Mouse (Mus musculus): ENCODE measurements around the gene Prnp.

The Prnp gene

GRCm38 (mm10) chr2:131906846-131907245 lies 2.9 kb upstream of the Prnp start:
- DNase-seq (ENCODE audit: low spot score) = peak; percentile 22

GRCm38 (mm10) chr2:131907311-131907710 lies 2.4 kb upstream of the Prnp start:
- DNase-seq (ENCODE audit: low spot score) = no peak

GRCm38 (mm10) chr2:131908351-131908861 lies 1.3 kb upstream of the Prnp start:
- DNase-seq (ENCODE audit: low spot score) = no peak

GRCm38 (mm10) chr2:131908906-131909305 lies 822 bp upstream of the Prnp start:
- DNase-seq (ENCODE audit: low spot score) = no peak

- no peak for DNase-seq (ENCODE audit: low spot score)
These were observed 1.1 kb downstream of the Prnp start for GRCm38 (mm10) chr2:131910847-131911246.

- no peak for DNase-seq (ENCODE audit: low spot score)
These were observed 1.6 kb downstream of the Prnp start for GRCm38 (mm10) chr2:131911341-131911740.

GRCm38 (mm10) chr2:131912526-131913258 lies 3.0 kb downstream of the Prnp start:
- DNase-seq (ENCODE audit: low spot score) = no peak

GRCm38 (mm10) chr2:131932275-131932902 lies 22.7 kb downstream of the Prnp start:
- DNase-seq (ENCODE audit: low spot score) = no peak

- DNase-seq (ENCODE audit: low spot score) = no peak
These were observed 23.3 kb downstream of the Prnp start for GRCm38 (mm10) chr2:131933013-131933412.

GRCm38 (mm10) chr2:131933598-131933997 lies 23.9 kb downstream of the Prnp start:
- DNase-seq (ENCODE audit: low spot score) = no peak

GRCm38 (mm10) chr2:131934243-131934642 lies 24.5 kb downstream of the Prnp start:
- no peak for DNase-seq (ENCODE audit: low spot score)

- no peak for DNase-seq (ENCODE audit: low spot score)
These were observed 25.8 kb downstream of the Prnp start for GRCm38 (mm10) chr2:131935390-131936105.

GRCm38 (mm10) chr2:131936410-131936809 lies 26.7 kb downstream of the Prnp start:
- DNase-seq (ENCODE audit: low spot score) = no peak

GRCm38 (mm10) chr2:131939404-131940111 lies 29.8 kb downstream of the Prnp start:
- peak; percentile 44 for DNase-seq (ENCODE audit: low spot score)

- no peak for DNase-seq (ENCODE audit: low spot score)
These were observed 30.8 kb downstream of the Prnp start for GRCm38 (mm10) chr2:131940506-131940905.

- no peak for DNase-seq (ENCODE audit: low spot score)
These were observed 31.8 kb downstream of the Prnp start for GRCm38 (mm10) chr2:131941501-131941900.

- no peak for DNase-seq (ENCODE audit: low spot score)
These were observed 34.6 kb downstream of the Prnp start for GRCm38 (mm10) chr2:131944370-131944769.

GRCm38 (mm10) chr2:131945225-131945624 lies 35.5 kb downstream of the Prnp start:
- no peak for DNase-seq (ENCODE audit: low spot score)

- DNase-seq (ENCODE audit: low spot score) = no peak
These were observed 36.0 kb downstream of the Prnp start for GRCm38 (mm10) chr2:131945765-131946164.

GRCm38 (mm10) chr2:131946351-131946750 lies 36.6 kb downstream of the Prnp start:
- DNase-seq (ENCODE audit: low spot score) = no peak

GRCm38 (mm10) chr2:131948156-131948555 lies 38.4 kb downstream of the Prnp start:
- DNase-seq (ENCODE audit: low spot score) = no peak

All from ovary, postnatal 36 days (tissue).